7 mouse cellular contexts compared by ENCODE assay signal in the genomic region with DNA sequence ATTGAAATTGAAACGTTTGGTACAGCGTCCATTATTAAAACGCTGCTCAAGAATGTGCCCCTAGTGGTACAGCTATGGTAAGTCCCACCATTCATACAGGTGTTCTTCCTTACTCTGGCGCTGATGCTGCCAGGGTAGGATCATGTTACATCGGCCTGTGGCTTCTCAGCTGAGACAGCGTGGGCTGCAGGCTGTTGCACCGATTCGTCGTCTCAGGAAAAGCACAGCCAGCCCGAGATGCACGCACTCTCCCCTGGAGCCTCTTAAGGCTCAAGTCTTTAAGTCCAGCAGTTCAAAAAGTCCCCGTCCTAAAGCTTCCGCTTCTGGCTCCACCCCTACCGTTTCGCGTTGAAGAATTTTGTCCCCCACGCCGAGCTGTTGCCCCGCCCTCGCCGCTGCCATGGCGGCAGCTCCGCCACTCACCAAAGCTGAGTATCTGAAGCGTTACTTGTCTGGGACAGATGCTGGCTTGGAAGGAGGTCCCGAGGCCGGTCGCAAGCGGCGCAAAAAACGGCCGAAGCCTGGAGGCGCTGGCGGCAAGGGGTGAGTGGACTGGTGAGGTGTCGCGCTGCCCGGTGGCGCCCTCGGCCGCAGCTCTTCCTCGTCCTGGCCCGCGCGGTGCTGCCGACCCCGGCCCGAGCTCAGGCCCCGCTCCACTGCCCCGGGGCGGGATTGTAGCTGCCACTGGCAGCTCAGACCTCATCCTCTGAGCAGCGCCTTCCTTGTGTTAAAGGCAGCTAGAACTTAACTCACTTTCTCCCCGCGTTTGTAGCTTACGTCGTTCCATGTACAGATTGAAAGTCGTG. TPM values are rescaled to one million over a fixed set of nuclear protein-coding genes. Genes with fewer than 3 reads are reported as not detected.
DNase-seq lines count a peak whose midpoint lies in the region; ATAC-seq lines count a peak whose summit lies in the region.

Gene Bud13, plus strand, starts transcription at position 378 of the 806 bp plus-strand sequence.

- peak within 1 kb of the TSS; percentile 59 for H3K4me2 ChIP-seq in embryonic facial prominence, embryonic 12.5 days (replicated peaks)
- H3K4me2 ChIP-seq in limb, embryonic 11.5 days (ENCODE audit: low read depth, severe bottlenecking) = peak within 1 kb of the TSS; percentile 64
- peak within 1 kb of the TSS; percentile 78 for H3K4me2 ChIP-seq in midbrain, embryonic 14.5 days (ENCODE audit: low read length)

- peak within 1 kb of the TSS; percentile 88 for H3K27ac ChIP-seq in embryonic facial prominence, embryonic 12.5 days
- peak within 1 kb of the TSS; percentile 87 for H3K27ac ChIP-seq in limb, embryonic 11.5 days (replicated peaks; ENCODE audit: low read depth, low read length)
- H3K27ac ChIP-seq in midbrain, embryonic 14.5 days (replicated peaks; ENCODE audit: low read depth, low read length) = peak within 1 kb of the TSS; percentile 60

- DNase-seq in adrenal gland, postnatal 25 days = peak; percentile 95
- peak; percentile 99 for DNase-seq in heart, adult 11 months
- peak; percentile 95 for DNase-seq in kidney, adult 18-20 months
- DNase-seq in limb, embryonic 11.5 days (ENCODE audit: low spot score) = peak; percentile 93
- DNase-seq in midbrain, embryonic 14.5 days = peak; percentile 94
- peak; percentile 88 to 98 for DNase-seq in spleen, adult 18-20 months

- no peaks in the 10 kb centered on the region for H3K9me3 ChIP-seq in embryonic facial prominence, embryonic 12.5 days
- H3K9me3 ChIP-seq in limb, embryonic 11.5 days (ENCODE audit: control insufficient read depth, low read length) = no peaks in the 10 kb centered on the region
- H3K9me3 ChIP-seq in midbrain, embryonic 14.5 days (ENCODE audit: control insufficient read depth, low read length) = no peaks in the 10 kb centered on the region

- peak; percentile 92 for ATAC-seq in embryonic facial prominence, embryonic 12.5 days (ENCODE audit: insufficient number of reproducible peaks, insufficient read depth, low FRiP score, low TSS enrichment)
- ATAC-seq in limb, embryonic 11.5 days (ENCODE audit: insufficient number of reproducible peaks, low FRiP score, low TSS enrichment, low read depth) = peak; percentile 92
- ATAC-seq in midbrain, embryonic 14.5 days (ENCODE audit: low FRiP score, low TSS enrichment) = peak; percentile 84

- H3K9ac ChIP-seq in embryonic facial prominence, embryonic 12.5 days = peak within 1 kb of the TSS; percentile 86
- H3K9ac ChIP-seq in limb, embryonic 11.5 days (ENCODE audit: low read length) = peak within 1 kb of the TSS; percentile 88
- peak within 1 kb of the TSS; percentile 68 for H3K9ac ChIP-seq in midbrain, embryonic 14.5 days (replicated peaks; ENCODE audit: low read length)

- H3K27me3 ChIP-seq in embryonic facial prominence, embryonic 12.5 days = no peaks in the 10 kb centered on the region
- no peaks in the 10 kb centered on the region for H3K27me3 ChIP-seq in limb, embryonic 11.5 days (ENCODE audit: control insufficient read depth, insufficient read depth, low read length)
- no peaks in the 10 kb centered on the region for H3K27me3 ChIP-seq in midbrain, embryonic 14.5 days (ENCODE audit: control insufficient read depth, insufficient read depth, low read length)

- H3K36me3 ChIP-seq in embryonic facial prominence, embryonic 12.5 days = peaks cover 53% of the 10 kb centered on the region
- H3K36me3 ChIP-seq in limb, embryonic 11.5 days (ENCODE audit: control insufficient read depth, insufficient read depth, low read length) = peaks cover 15% of the 10 kb centered on the region; the same call in 1 of the 2 replicates
- H3K36me3 ChIP-seq in midbrain, embryonic 14.5 days (ENCODE audit: control insufficient read depth, insufficient read depth, low read length) = peaks cover 54% of the 10 kb centered on the region

- under 1% methylated on average over 55 of the region's 55 CpGs for WGBS in embryonic facial prominence, embryonic 12.5 days
- WGBS in limb, embryonic 11.5 days = under 1% methylated on average over 55 of the region's 55 CpGs
- under 1% methylated on average over 55 of the region's 55 CpGs for WGBS in midbrain, embryonic 14.5 days

- H3K4me1 ChIP-seq in embryonic facial prominence, embryonic 12.5 days = peaks cover 7% of the 10 kb centered on the region
- peaks cover 5% of the 10 kb centered on the region for H3K4me1 ChIP-seq in limb, embryonic 11.5 days (ENCODE audit: control insufficient read depth, insufficient read depth, low read length)
- H3K4me1 ChIP-seq in midbrain, embryonic 14.5 days (ENCODE audit: control insufficient read depth, insufficient read depth, low read length) = peaks cover 9% of the 10 kb centered on the region

- peak within 1 kb of the TSS; percentile 70 for H3K4me3 ChIP-seq in embryonic facial prominence, embryonic 12.5 days
- H3K4me3 ChIP-seq in limb, embryonic 11.5 days (ENCODE audit: low read depth, low read length) = peak within 1 kb of the TSS; percentile 92
- peak within 1 kb of the TSS; percentile 71 for H3K4me3 ChIP-seq in midbrain, embryonic 14.5 days (replicated peaks; ENCODE audit: low read depth, low read length)

RNA-seq across cellular contexts. Expression of gene Bud13, which starts in this region (rescaled TPM):
- total RNA-seq in adrenal gland, postnatal 25 days (2021) = 11.4 and 12.0 TPM in 2 replicates
- polyA plus RNA-seq in embryonic facial prominence, embryonic 12.5 days (2016; fragmentation: Nextera tagmentation; extraction: Ambion mirVana) = 34.6 and 35.7 TPM in 2 replicates
- polyA plus RNA-seq in limb, embryonic 11.5 days (2014; fragmentation: Nextera tagmentation; extraction: Ambion mirVana) = 37.9 and 38.9 TPM in 2 replicates
- 15.5 and 16.9 TPM in 2 replicates for polyA plus RNA-seq in midbrain, embryonic 14.5 days (2014; fragmentation: Nextera tagmentation; extraction: Ambion mirVana)

Comparison
In these comparisons a context has a peak if more than half of its experiments do, and no peak if none do; other contexts are left out.
1. Peak in every context shown above with its lines: DNase-seq, ATAC-seq, H3K4me3 ChIP-seq and H3K27ac ChIP-seq.